Mouse (Mus musculus) G1E (cell line): ENCODE data around the gene Ntng1.

ENCODE experiments used
- CTCF ChIP-seq: IDR thresholded peaks from 2 replicates; pipeline ENCODE4 v1.5.1; 2012; ENCODE audit warnings: low read depth, low read length, inconsistent platforms, mixed read lengths
- POLR2AphosphoS5 ChIP-seq: IDR thresholded peaks from 2 replicates; pipeline ENCODE4 v1.6.1; 2012; ENCODE audit warnings: low read depth, low read length, inconsistent platforms; ENCODE audit not compliant: insufficient replicate concordance
- TAL1 ChIP-seq: conservative IDR thresholded peaks from 2 replicates; pipeline ENCODE4 v1.6.1; 2012; ENCODE audit warnings: low read depth, low read length, inconsistent platforms, mixed read lengths

- TF ChIP-seq TAL1: no peak
- TF ChIP-seq CTCF: no peak
- TF ChIP-seq POLR2AphosphoS5: no peak
Measured at GRCm38 (mm10) chr3:110142314-110143205, 1.3 kb downstream of the Ntng1 start.
